Mouse (Mus musculus) midbrain, embryonic 14.5 days (tissue): ENCODE measurements around the gene Cdc34. TPM values are rescaled to one million over a fixed set of nuclear protein-coding genes. Genes with fewer than 3 reads are reported as not detected.
"Not testable (repeated sequence)": the region's sequence is repeated elsewhere in the genome, so short reads cannot be mapped to it uniquely, and the experiment has no call there.

ENCODE experiments used
- ATAC-seq: fragments of 200-750 bp; cut with Nextera tagmentation; 2 replicates; pipeline ENCODE4 v1.8.0; 2017; ENCODE audit warnings: moderate number of reproducible peaks, moderate library complexity; ENCODE audit not compliant: low FRiP score, low TSS enrichment
- DNase-seq: peaks from one replicate; pipeline ENCODE4 v3.0.0-alpha.2; 2015
- H3K27ac ChIP-seq: fragments of 300-500 bp; sonication (generic); replicated peaks from 2 replicates; pipeline ENCODE4 v1.5.1; 2014; ENCODE audit warnings: mild to moderate bottlenecking, low read depth, low read length, moderate library complexity
- H3K27me3 ChIP-seq: fragments of 300-500 bp; sonication (generic); 2 replicates; pipeline ENCODE4 v1.6.1; 2014; ENCODE audit warnings: low read length, control low read depth, mixed read lengths; ENCODE audit not compliant: control insufficient read depth, insufficient read depth
- H3K36me3 ChIP-seq: fragments of 300-500 bp; sonication (generic); 2 replicates; pipeline ENCODE4 v1.6.1; 2014; ENCODE audit warnings: low read length, control low read depth; ENCODE audit not compliant: control insufficient read depth, insufficient read depth
- H3K4me1 ChIP-seq: fragments of 300-500 bp; sonication (generic); 2 replicates; pipeline ENCODE4 v1.6.1; 2014; ENCODE audit warnings: mild to moderate bottlenecking, antibody characterized with exemption, low read length, control low read depth; ENCODE audit not compliant: control insufficient read depth, insufficient read depth
- H3K4me2 ChIP-seq: fragments of 300-500 bp; sonication (generic); 2 replicates; pipeline ENCODE4 v1.6.1; 2014; ENCODE audit warnings: mild to moderate bottlenecking, low read length, moderate library complexity
- H3K4me3 ChIP-seq: fragments of 300-500 bp; sonication (generic); replicated peaks from 2 replicates; pipeline ENCODE4 v1.5.1; 2014; ENCODE audit warnings: low read depth, low read length
- H3K9ac ChIP-seq: fragments of 300-500 bp; sonication (generic); replicated peaks from 2 replicates; pipeline ENCODE4 v1.6.1; 2014; ENCODE audit warnings: mild to moderate bottlenecking, low read length, moderate library complexity
- H3K9me3 ChIP-seq: fragments of 300-500 bp; sonication (generic); 2 replicates; pipeline ENCODE4 v1.6.1; 2016; ENCODE audit warnings: low read length, control low read depth, mixed read lengths; ENCODE audit not compliant: control insufficient read depth
- WGBS: fragments of 180-500 bp; shearing (Covaris S2); extraction: QIAGEN DNeasy Blood & Tissue Kit; methylation state at CpG from one replicate; pipeline ENCODE4 v1.1.7; 2014; 5-methylcytosine and 5-hydroxymethylcytosine counted together
- polyA plus RNA-seq: library from polyadenylated mRNA; unstranded; fragments of >200 nt; fragmentation: Nextera tagmentation; extraction: Ambion mirVana; gene quantifications from 2 replicates; pipeline ENCODE4 v1.2.1, GENCODE M21; 2014

Gene Cdc34
- polyA plus RNA-seq, 1 experiment from 2014 or later: 80.4 TPM

DNA sequence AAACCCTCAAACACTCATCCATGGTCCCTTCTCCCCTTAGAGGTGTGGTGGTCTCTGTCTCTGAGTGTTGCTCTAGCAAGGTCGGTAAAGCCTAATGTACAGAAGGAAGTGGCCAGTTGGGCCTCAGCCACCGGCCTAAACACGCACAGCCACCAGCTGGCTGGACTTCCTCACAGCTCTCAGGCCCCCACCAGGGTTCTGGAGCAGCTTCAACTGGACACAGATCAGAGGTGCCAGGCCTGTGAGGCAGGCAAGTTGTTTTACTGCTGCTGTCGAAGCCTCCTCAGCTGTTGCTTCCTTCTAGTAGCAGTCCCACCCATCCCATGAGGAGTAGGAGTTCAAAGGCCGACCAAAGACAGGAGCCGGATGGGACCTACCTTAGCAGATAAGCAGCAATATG lies 15.9 kb downstream of the Cdc34 start:
- H3K4me1 ChIP-seq: no peaks in the 10 kb centered on the region
- H3K4me3 ChIP-seq: no peak overlapping the region
- no peak overlapping the region for H3K9ac ChIP-seq
- H3K27me3 ChIP-seq: no peaks in the 10 kb centered on the region
- H3K4me2 ChIP-seq: no peak overlapping the region
- no peaks in the 10 kb centered on the region for H3K36me3 ChIP-seq
- H3K9me3 ChIP-seq: no peaks in the 10 kb centered on the region
- 87% methylated on average over 6 of the region's 6 CpGs for WGBS
- no peak for DNase-seq
- no peak for ATAC-seq
- no peak overlapping the region for H3K27ac ChIP-seq

GRCm38 (mm10) chr10:79698459-79698858 lies 16.5 kb downstream of the Cdc34 start:
- 93% methylated on average over 6 of the region's 6 CpGs for WGBS
- Histone ChIP-seq H3K27ac (no peak overlapping the region), H3K4me1 (no peaks in the 10 kb centered on the region), H3K36me3 (no peaks in the 10 kb centered on the region), H3K27me3 (no peaks in the 10 kb centered on the region), H3K4me2 (no peak overlapping the region), H3K9me3 (no peaks in the 10 kb centered on the region), H3K9ac (no peak overlapping the region), H3K4me3 (no peak overlapping the region)
- DNase-seq (no peak), ATAC-seq (no peak)

DNA sequence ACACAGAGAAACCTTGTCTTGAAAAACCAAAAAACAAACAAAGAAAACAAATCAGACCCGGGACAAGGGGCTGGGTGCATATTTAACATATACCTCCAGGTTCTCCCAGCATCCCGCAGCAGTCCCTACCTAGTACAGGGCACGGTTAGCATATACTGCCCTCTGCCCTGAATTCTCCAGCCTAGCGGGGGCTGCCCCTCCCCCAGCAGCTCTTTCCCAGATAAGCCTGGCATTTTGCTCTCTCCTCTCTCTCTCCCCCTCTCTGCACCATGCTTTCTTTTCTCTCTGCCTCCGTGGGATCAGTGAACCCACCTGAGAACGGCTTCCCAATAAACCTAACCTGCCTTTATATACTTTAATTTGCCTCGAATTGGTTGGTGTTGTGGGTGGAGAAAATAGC lies 18.7 kb downstream of the Cdc34 start:
- DNase-seq (no peak), ATAC-seq (no peak)
- no peaks in the 10 kb centered on the region for H3K27me3 ChIP-seq
- H3K36me3 ChIP-seq: no peaks in the 10 kb centered on the region
- H3K9ac ChIP-seq: no peak overlapping the region
- peaks cover 9% of the 10 kb centered on the region for H3K4me1 ChIP-seq
- H3K27ac ChIP-seq: no peak overlapping the region
- no peak overlapping the region for H3K4me3 ChIP-seq
- H3K9me3 ChIP-seq: no peaks in the 10 kb centered on the region
- H3K4me2 ChIP-seq: no peak overlapping the region
- 60% methylated on average over 7 of the region's 7 CpGs for WGBS

DNA sequence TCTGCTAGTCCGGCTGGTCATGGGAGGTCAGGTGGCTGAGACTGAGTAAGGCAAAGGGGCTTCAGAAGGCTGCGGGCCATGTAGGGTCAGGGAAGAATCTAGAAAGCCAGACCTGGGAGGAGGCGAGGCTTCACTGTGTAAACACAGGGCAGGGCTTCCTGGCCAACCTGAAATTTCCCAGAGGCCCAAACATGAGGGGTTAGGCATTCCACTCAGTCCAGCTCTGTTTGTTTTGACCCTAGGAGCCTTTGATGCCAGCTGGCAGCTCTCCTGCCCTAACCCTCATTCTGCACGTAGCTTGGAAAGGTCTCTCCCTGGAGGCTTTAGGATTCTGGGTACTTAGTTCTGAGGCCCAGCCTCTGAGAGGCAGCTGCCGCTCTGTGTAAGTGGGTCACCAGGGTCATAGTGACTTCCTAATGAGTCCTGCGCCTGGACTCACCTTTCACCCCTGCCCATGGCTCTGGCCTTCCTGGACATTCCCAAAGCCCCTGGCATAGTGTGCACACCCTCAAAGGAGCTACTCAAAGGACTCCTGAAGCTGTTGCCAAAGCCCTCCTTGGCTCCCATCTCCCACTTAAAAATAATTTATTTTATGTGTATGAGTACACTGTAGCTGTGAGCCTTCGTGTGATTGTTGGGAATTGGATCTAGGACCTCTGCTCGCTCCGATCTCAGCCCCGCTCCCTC lies 19.6 kb downstream of the Cdc34 start:
- DNase-seq: no peak
- H3K27ac ChIP-seq: no peak overlapping the region
- H3K4me1 ChIP-seq: peaks cover 18% of the 10 kb centered on the region
- H3K4me2 ChIP-seq: no peak overlapping the region
- no peak for ATAC-seq
- no peaks in the 10 kb centered on the region for H3K36me3 ChIP-seq
- no peak overlapping the region for H3K9ac ChIP-seq
- no peak overlapping the region for H3K4me3 ChIP-seq
- H3K27me3 ChIP-seq: no peaks in the 10 kb centered on the region
- H3K9me3 ChIP-seq: no peaks in the 10 kb centered on the region
- WGBS: 70% methylated on average over 10 of the region's 10 CpGs

DNA sequence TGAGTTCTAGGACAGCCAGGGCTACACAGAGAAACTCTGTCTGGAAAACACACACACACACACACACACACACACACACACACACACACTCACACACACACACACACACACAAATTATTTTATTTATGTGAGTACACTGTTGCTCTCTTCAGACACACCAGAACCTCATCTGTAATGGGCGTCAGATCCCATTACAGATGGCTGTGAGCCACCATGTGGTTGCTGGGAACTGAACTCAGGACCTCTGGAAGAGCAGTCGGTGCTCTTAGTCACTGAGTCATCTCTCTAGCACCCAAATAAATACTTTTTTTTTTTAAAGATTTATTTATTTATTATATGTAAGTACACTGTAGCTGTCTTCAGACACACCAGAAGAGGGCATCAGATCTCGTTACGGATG lies 21.0 kb downstream of the Cdc34 start:
- H3K36me3 ChIP-seq, H3K9ac ChIP-seq, ATAC-seq, H3K4me2 ChIP-seq, H3K27ac ChIP-seq, H3K9me3 ChIP-seq, DNase-seq, H3K27me3 ChIP-seq, H3K4me3 ChIP-seq: not testable (repeated sequence)
- H3K4me1 ChIP-seq: peaks cover 26% of the 10 kb centered on the region
- 93% methylated on average over 3 of the region's 4 CpGs for WGBS

GRCm38 (mm10) chr10:79703541-79703940 lies 21.5 kb downstream of the Cdc34 start:
- H3K4me3 ChIP-seq: peak overlapping the region; percentile 74
- peak overlapping the region; percentile 85 for H3K27ac ChIP-seq

DNA sequence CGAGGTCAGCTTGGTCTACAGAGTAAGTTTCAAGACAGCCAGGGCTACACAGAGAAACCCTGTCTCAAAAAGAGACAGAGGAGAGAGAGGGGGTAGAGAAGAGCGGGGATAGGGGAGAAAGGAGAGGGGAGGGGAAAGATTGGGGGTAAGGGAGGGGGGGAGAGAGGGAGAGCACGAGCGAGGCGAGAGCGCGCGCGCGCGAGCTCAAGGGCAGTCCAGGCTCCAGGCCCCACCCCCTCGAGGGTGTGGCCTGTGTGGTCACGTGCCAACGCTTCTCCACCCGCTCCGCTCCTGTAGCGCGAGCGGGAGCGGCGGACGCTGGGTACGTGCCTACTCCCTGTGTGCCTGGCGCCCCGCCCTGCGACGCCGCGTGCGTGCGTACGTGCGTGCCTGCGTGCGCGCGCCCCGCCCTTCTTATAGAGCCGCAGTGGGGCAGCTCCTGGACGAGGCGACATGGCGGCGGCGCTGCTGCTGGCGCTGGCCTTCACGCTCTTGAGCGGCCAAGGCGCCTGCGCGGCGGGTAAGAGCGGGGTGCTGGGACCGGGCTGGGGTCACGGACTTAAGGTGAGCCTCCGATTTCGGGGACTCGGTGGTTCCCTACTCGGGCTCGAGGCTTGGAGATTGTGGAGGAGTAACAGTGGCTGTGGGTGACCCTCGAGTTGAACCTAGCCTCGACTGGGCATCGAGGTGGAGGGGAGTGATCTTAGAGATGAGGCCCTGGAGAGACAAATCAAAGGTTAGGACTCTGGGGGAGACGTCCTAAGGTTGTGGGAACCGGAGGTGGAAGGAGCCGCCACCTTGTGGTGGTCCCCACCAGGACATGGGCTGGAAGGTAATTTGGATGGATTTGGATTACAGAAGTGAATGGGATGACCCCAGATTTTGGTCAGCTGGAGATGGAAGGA lies 22.3 kb downstream of the Cdc34 start, which contains the start of gene Bsg:
TSS of gene Bsg (plus strand) at position 427 of the 905 bp plus-strand sequence.
- Histone ChIP-seq H3K27ac (peak within 1 kb of the TSS; percentile 85), H3K36me3 (peaks cover 9% of the 10 kb centered on the region), H3K9ac (peak within 1 kb of the TSS; percentile 85), H3K9me3 (no peaks in the 10 kb centered on the region), H3K4me2 (peak within 1 kb of the TSS; percentile 88), H3K27me3 (no peaks in the 10 kb centered on the region), H3K4me1 (peaks cover 26% of the 10 kb centered on the region), H3K4me3 (peak within 1 kb of the TSS; percentile 74)
- WGBS: under 1% methylated on average over 65 of the region's 65 CpGs
- DNase-seq (peak; percentile 100), ATAC-seq (peak; percentile 97)

More at GRCm38 (mm10) chr10:79703541-79703940, 21.5 kb downstream of the Cdc34 start:
- peaks cover under 1% of the 10 kb centered on the region; the same call in 1 of the 2 replicates for H3K36me3 ChIP-seq
- no peak overlapping the region; the same call in 1 of the 2 replicates for H3K9ac ChIP-seq
- no peaks in the 10 kb centered on the region for H3K9me3 ChIP-seq
- DNase-seq: no peak
- peaks cover 26% of the 10 kb centered on the region for H3K4me1 ChIP-seq
- H3K27me3 ChIP-seq: no peaks in the 10 kb centered on the region
- no peak for ATAC-seq
- peak overlapping the region; percentile 88 for H3K4me2 ChIP-seq
- 76% methylated on average over 10 of the region's 10 CpGs for WGBS

DNA sequence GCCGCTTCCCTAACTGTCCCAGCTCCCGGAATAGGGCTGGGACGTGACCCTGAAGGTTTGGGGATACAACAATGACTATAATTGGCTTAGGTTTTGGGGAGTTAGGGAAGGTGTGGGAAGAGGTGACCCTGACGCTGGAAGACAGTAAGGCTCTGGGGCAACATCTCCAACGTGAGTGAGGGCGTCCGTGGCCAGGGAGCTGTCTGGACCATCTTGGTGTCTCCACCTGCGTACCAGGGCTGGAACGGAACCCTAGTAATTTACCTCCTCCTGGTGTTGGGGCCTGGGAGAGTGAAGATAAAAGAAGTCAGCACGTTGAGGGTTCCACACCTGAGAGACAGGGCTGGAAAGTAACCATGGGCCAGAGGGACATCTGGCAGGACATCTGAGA lies 23.0 kb downstream of the Cdc34 start:
- Histone ChIP-seq H3K4me2 (peak overlapping the region; percentile 88), H3K27ac (no peak overlapping the region; the same call in 1 of the 2 replicates), H3K9ac (peak overlapping the region; percentile 85), H3K4me3 (peak overlapping the region; percentile 74), H3K4me1 (peaks cover 26% of the 10 kb centered on the region), H3K36me3 (peaks cover 15% of the 10 kb centered on the region), H3K27me3 (no peaks in the 10 kb centered on the region), H3K9me3 (no peaks in the 10 kb centered on the region)
- 6% methylated on average over 10 of the region's 10 CpGs for WGBS
- ATAC-seq: no peak
- DNase-seq: no peak
